Mouse (Mus musculus) hindbrain, postnatal 0 days (tissue): Measurements from ENCODE around the gene Emc3. TPM values are rescaled to one million over a fixed set of nuclear protein-coding genes. Genes with fewer than 3 reads are reported as not detected.

ENCODE experiments used
- ATAC-seq: fragments of 200-750 bp; cut with Nextera tagmentation; 2 replicates; pipeline ENCODE4 v1.8.0; 2017; ENCODE audit warnings: mild to moderate bottlenecking, moderate TSS enrichment, moderate library complexity
- DNase-seq: peaks from one replicate; pipeline ENCODE4 v3.0.0-alpha.2; 2015; ENCODE audit warnings: low spot score
- H3K27ac ChIP-seq: fragments of 300-500 bp; sonication (generic); 2 replicates; pipeline ENCODE4 v1.5.1; 2014; ENCODE audit warnings: mild to moderate bottlenecking
- H3K27me3 ChIP-seq: fragments of 300-500 bp; sonication (generic); 2 replicates; pipeline ENCODE4 v1.6.1; 2014; ENCODE audit warnings: low read length, mixed read lengths; ENCODE audit not compliant: insufficient read depth
- H3K36me3 ChIP-seq: fragments of 300-500 bp; sonication (generic); 2 replicates; pipeline ENCODE4 v1.6.1; 2014; ENCODE audit warnings: low read length, mixed read lengths; ENCODE audit not compliant: insufficient read depth
- H3K4me1 ChIP-seq: fragments of 300-500 bp; sonication (generic); 2 replicates; pipeline ENCODE4 v1.6.1; 2014; ENCODE audit warnings: antibody characterized with exemption, low read length, mixed read lengths; ENCODE audit not compliant: insufficient read depth
- H3K4me2 ChIP-seq: fragments of 300-500 bp; sonication (generic); 2 replicates; pipeline ENCODE4 v1.6.1; 2014; ENCODE audit warnings: low read depth, mild to moderate bottlenecking, low read length, moderate library complexity, mixed read lengths
- H3K4me3 ChIP-seq: fragments of 300-500 bp; sonication (generic); 2 replicates; pipeline ENCODE4 v1.5.1; 2014; ENCODE audit warnings: low read length
- H3K9ac ChIP-seq: fragments of 300-500 bp; sonication (generic); replicated peaks from 2 replicates; pipeline ENCODE4 v1.6.1; 2014; ENCODE audit warnings: mild to moderate bottlenecking, low read length, moderate library complexity, mixed read lengths
- H3K9me3 ChIP-seq: fragments of 300-500 bp; sonication (generic); 2 replicates; pipeline ENCODE4 v1.6.1; 2016; ENCODE audit warnings: low read length, mixed read lengths
- CTCF ChIP-seq: IDR thresholded peaks from 2 replicates; pipeline ENCODE4 v1.5.1; 2016; ENCODE audit warnings: antibody characterized with exemption, control low read depth, low read depth
- WGBS: fragments of 180-500 bp; shearing (Covaris S2); extraction: QIAGEN DNeasy Blood & Tissue Kit; methylation state at CpG from one replicate; pipeline ENCODE4 v1.1.7; 2014; 5-methylcytosine and 5-hydroxymethylcytosine counted together
- microRNA-seq, 2 experiments: library from miRNA; unstranded; fragments of <30 nt; microRNA quantifications; one replicate each; pipeline ENCODE4; 2016
- polyA plus RNA-seq: library from polyadenylated mRNA; unstranded; fragments of >200 nt; fragmentation: Nextera tagmentation; extraction: Ambion mirVana; gene quantifications from 2 replicates; pipeline ENCODE4 v1.2.1, GENCODE M21; 2015
- total RNA-seq: library from RNA; depleted of rRNA; stranded (reverse); fragments of >200 nt; gene quantifications from 2 replicates; pipeline ENCODE4 v1.2.3, GENCODE M21; 2014; rRNA removed

The Emc3 gene
- total and polyA plus RNA-seq, 2 experiments from 2014 or later: 81.0 to 120 TPM

- Histone ChIP-seq H3K36me3 (no peaks in the 10 kb centered on the region), H3K27me3 (no peaks in the 10 kb centered on the region; the same call in 1 of the 2 replicates), H3K9ac (no peak overlapping the region), H3K27ac (no peak overlapping the region), H3K4me3 (no peak overlapping the region), H3K9me3 (no peaks in the 10 kb centered on the region), H3K4me1 (peaks cover 9% of the 10 kb centered on the region; the same call in 1 of the 2 replicates), H3K4me2 (no peak overlapping the region)
- no peak for TF ChIP-seq CTCF
- no peak for DNase-seq
- no peak for ATAC-seq
- WGBS: 69% methylated on average over 3 of the region's 3 CpGs
Measured at GRCm38 (mm10) chr6:113468512-113468911, 62.9 kb downstream of the Emc3 start.

- WGBS: 45% methylated on average over 5 of the region's 5 CpGs
- no peak overlapping the region for H3K27ac ChIP-seq
- ATAC-seq: peak; percentile 66
- peaks cover 9% of the 10 kb centered on the region; the same call in 1 of the 2 replicates for H3K4me1 ChIP-seq
- no peak overlapping the region for H3K9ac ChIP-seq
- H3K4me3 ChIP-seq: no peak overlapping the region
- H3K27me3 ChIP-seq: no peaks in the 10 kb centered on the region; the same call in 1 of the 2 replicates
- TF ChIP-seq CTCF: peak; percentile 80
- no peaks in the 10 kb centered on the region for H3K36me3 ChIP-seq
- no peak overlapping the region for H3K4me2 ChIP-seq
- no peaks in the 10 kb centered on the region for H3K9me3 ChIP-seq
- DNase-seq: peak; percentile 79
Measured at GRCm38 (mm10) chr6:113465602-113466001, 65.8 kb downstream of the Emc3 start.

Small RNA genes lying within 50 kb of the gene (microRNA-seq; reads per million reads assigned to microRNA genes)
- 0 reads per million in 2 experiments for gene Gm23365

Other genes starting within 250 kb of the Emc3 start
- gene Cpne9, start 249.3 kb downstream of the Emc3 start, total RNA-seq: 4.2 and 16.9 TPM in 2 replicates
- gene Cpne9, start 249.3 kb downstream of the Emc3 start, polyA plus RNA-seq: 16.1 and 18.6 TPM in 2 replicates
- gene Brpf1, start 224.5 kb downstream of the Emc3 start, total RNA-seq: 34.4 and 34.6 TPM in 2 replicates
- 12.3 and 12.8 TPM in 2 replicates for gene Brpf1, start 224.5 kb downstream of the Emc3 start, polyA plus RNA-seq
- gene Ogg1, start 204.7 kb downstream of the Emc3 start, total RNA-seq: 14.6 and 17.9 TPM in 2 replicates
- 8.6 and 8.9 TPM in 2 replicates for gene Ogg1, start 204.7 kb downstream of the Emc3 start, polyA plus RNA-seq
- gene Camk1, start 187.7 kb downstream of the Emc3 start, total RNA-seq: 96.5 and 105 TPM in 2 replicates
- 109 and 111 TPM in 2 replicates for gene Camk1, start 187.7 kb downstream of the Emc3 start, polyA plus RNA-seq
- gene Tada3, start 153.8 kb downstream of the Emc3 start, total RNA-seq: 26.2 and 33.1 TPM in 2 replicates
- gene Tada3, start 153.8 kb downstream of the Emc3 start, polyA plus RNA-seq: 57.5 and 61.8 TPM in 2 replicates
- gene Arpc4, start 153.5 kb downstream of the Emc3 start, total RNA-seq: 178 and 195 TPM in 2 replicates
- 475 and 479 TPM in 2 replicates for gene Arpc4, start 153.5 kb downstream of the Emc3 start, polyA plus RNA-seq
- gene Ttll3, start 142.4 kb downstream of the Emc3 start, total RNA-seq: 11.9 and 13.1 TPM in 2 replicates
- gene Ttll3, start 142.4 kb downstream of the Emc3 start, polyA plus RNA-seq: 10.3 and 11.6 TPM in 2 replicates
- 20.8 and 23.6 TPM in 2 replicates for gene Rpusd3, start 112.3 kb downstream of the Emc3 start, total RNA-seq
- 24.2 and 27.3 TPM in 2 replicates for gene Rpusd3, start 112.3 kb downstream of the Emc3 start, polyA plus RNA-seq
- not detected in 2 replicates for gene Cidec, start 95.9 kb downstream of the Emc3 start, total RNA-seq
- not detected in 2 replicates for gene Cidec, start 95.9 kb downstream of the Emc3 start, polyA plus RNA-seq
- gene Jagn1, start 89.1 kb downstream of the Emc3 start, total RNA-seq: 48.6 and 57.9 TPM in 2 replicates
- 80.2 and 82.3 TPM in 2 replicates for gene Jagn1, start 89.1 kb downstream of the Emc3 start, polyA plus RNA-seq
- gene Il17re, start 73.2 kb downstream of the Emc3 start, total RNA-seq: 0.10 TPM in 1 of 2 replicates, not detected in the other
- 0.48 and 0.75 TPM in 2 replicates for gene Il17re, start 73.2 kb downstream of the Emc3 start, polyA plus RNA-seq
- 7.3 and 9.0 TPM in 2 replicates for gene Il17rc, start 60.2 kb downstream of the Emc3 start, total RNA-seq
- gene Il17rc, start 60.2 kb downstream of the Emc3 start, polyA plus RNA-seq: 5.2 and 7.0 TPM in 2 replicates
- 41.6 and 51.1 TPM in 2 replicates for gene Creld1, start 48.4 kb downstream of the Emc3 start, total RNA-seq
- gene Creld1, start 48.4 kb downstream of the Emc3 start, polyA plus RNA-seq: 60.2 and 65.0 TPM in 2 replicates
- 40.4 and 41.7 TPM in 2 replicates for gene Prrt3, start 29.7 kb downstream of the Emc3 start, total RNA-seq
- gene Prrt3, start 29.7 kb downstream of the Emc3 start, polyA plus RNA-seq: 15.7 and 15.8 TPM in 2 replicates
- gene Fancd2, start within 50 bp of the Emc3 start, total RNA-seq: 3.8 and 4.5 TPM in 2 replicates
- 2.1 and 2.7 TPM in 2 replicates for gene Fancd2, start within 50 bp of the Emc3 start, polyA plus RNA-seq
- 0.54 TPM in 1 of 2 replicates, not detected in the other for gene Fancd2os, start 69.1 kb upstream of the Emc3 start, total RNA-seq
- not detected in 2 replicates for gene Fancd2os, start 69.1 kb upstream of the Emc3 start, polyA plus RNA-seq
- gene Brk1, start 73.1 kb upstream of the Emc3 start, total RNA-seq: 179 and 211 TPM in 2 replicates
- 295 TPM in 2 replicates for gene Brk1, start 73.1 kb upstream of the Emc3 start, polyA plus RNA-seq
- 95.7 and 95.9 TPM in 2 replicates for gene Vhl, start 92.3 kb upstream of the Emc3 start, total RNA-seq
- gene Vhl, start 92.3 kb upstream of the Emc3 start, polyA plus RNA-seq: 65.4 and 66.8 TPM in 2 replicates
- 12.1 and 13.9 TPM in 2 replicates for gene Irak2, start 106.8 kb upstream of the Emc3 start, total RNA-seq
- 4.6 and 4.8 TPM in 2 replicates for gene Irak2, start 106.8 kb upstream of the Emc3 start, polyA plus RNA-seq
- 52.2 and 55.5 TPM in 2 replicates for gene Tatdn2, start 165.4 kb upstream of the Emc3 start, total RNA-seq
- gene Tatdn2, start 165.4 kb upstream of the Emc3 start, polyA plus RNA-seq: 0.89 and 1.6 TPM in 2 replicates
- gene Ghrl, start 188.2 kb upstream of the Emc3 start, total RNA-seq: not detected in 2 replicates
- 0.28 and 0.51 TPM in 2 replicates for gene Ghrl, start 188.2 kb upstream of the Emc3 start, polyA plus RNA-seq
- 129 and 141 TPM in 2 replicates for gene Sec13, start 209.1 kb upstream of the Emc3 start, total RNA-seq
- gene Sec13, start 209.1 kb upstream of the Emc3 start, polyA plus RNA-seq: 171 and 174 TPM in 2 replicates